Mouse (Mus musculus) spleen, adult 2 months (tissue): ENCODE results near the gene Isg15. TPM values are rescaled to one million over a fixed set of nuclear protein-coding genes. Genes with fewer than 3 reads are reported as not detected.

Source experiments
- DNase-seq, 2 experiments: peaks; one replicate each; pipeline versions ENCODE4 v3.0.0 to v3.0.0-alpha.2; 2012 to 2021; ENCODE audit warnings: low spot score in 2 of 2, low read depth in 1 of 2
- H3K27ac ChIP-seq: fragments of 200-500 bp; 2 replicates; pipeline ENCODE4 v1.5.1; 2012; ENCODE audit warnings: low read length, inconsistent platforms; ENCODE audit not compliant: insufficient read depth
- H3K27me3 ChIP-seq: fragments of 200-500 bp; 2 replicates; pipeline ENCODE4 v1.6.1; 2012; ENCODE audit warnings: mild to moderate bottlenecking, moderate library complexity, low read length, inconsistent platforms; ENCODE audit not compliant: control insufficient read depth, insufficient read depth
- H3K36me3 ChIP-seq: fragments of 200-500 bp; 2 replicates; pipeline ENCODE4 v1.6.1; 2012; ENCODE audit warnings: mild to moderate bottlenecking, low read length, inconsistent platforms; ENCODE audit not compliant: control insufficient read depth, insufficient read depth
- H3K4me1 ChIP-seq: fragments of 200-500 bp; 2 replicates; pipeline ENCODE4 v1.6.1; 2011; ENCODE audit warnings: inconsistent platforms; ENCODE audit not compliant: control insufficient read depth, insufficient read depth, insufficient read length
- H3K4me3 ChIP-seq: fragments of 200-500 bp; 2 replicates; pipeline ENCODE4 v1.5.1; 2011; ENCODE audit warnings: mild to moderate bottlenecking, inconsistent platforms; ENCODE audit not compliant: insufficient read depth, insufficient read length; ENCODE audit errors: extremely low read depth
- CTCF ChIP-seq: fragments of 200-500 bp; IDR thresholded peaks from 2 replicates; pipeline ENCODE4 v1.5.1; 2011; ENCODE audit warnings: mild to moderate bottlenecking, inconsistent platforms; ENCODE audit not compliant: insufficient read depth, insufficient read length, insufficient replicate concordance; ENCODE audit errors: extremely low read depth
- POLR2A ChIP-seq: fragments of 200-500 bp; IDR thresholded peaks from 2 replicates; pipeline ENCODE4 v1.6.1; 2011; ENCODE audit warnings: low read depth, low read length, inconsistent platforms
- WGBS: fragments of 180-500 bp; shearing (Covaris S2); methylation state at CpG from one replicate; pipeline ENCODE4 v1.1.7; 2018; 5-methylcytosine and 5-hydroxymethylcytosine counted together
- polyA plus RNA-seq: library from polyadenylated mRNA; depleted of rRNA; stranded (reverse); fragments of >200 nt; gene quantifications from 2 replicates; pipeline ENCODE4 v1.2.3, GENCODE M21; 2012

Gene Isg15
- polyA plus RNA-seq, 1 experiment, result 32.2 TPM

DNA sequence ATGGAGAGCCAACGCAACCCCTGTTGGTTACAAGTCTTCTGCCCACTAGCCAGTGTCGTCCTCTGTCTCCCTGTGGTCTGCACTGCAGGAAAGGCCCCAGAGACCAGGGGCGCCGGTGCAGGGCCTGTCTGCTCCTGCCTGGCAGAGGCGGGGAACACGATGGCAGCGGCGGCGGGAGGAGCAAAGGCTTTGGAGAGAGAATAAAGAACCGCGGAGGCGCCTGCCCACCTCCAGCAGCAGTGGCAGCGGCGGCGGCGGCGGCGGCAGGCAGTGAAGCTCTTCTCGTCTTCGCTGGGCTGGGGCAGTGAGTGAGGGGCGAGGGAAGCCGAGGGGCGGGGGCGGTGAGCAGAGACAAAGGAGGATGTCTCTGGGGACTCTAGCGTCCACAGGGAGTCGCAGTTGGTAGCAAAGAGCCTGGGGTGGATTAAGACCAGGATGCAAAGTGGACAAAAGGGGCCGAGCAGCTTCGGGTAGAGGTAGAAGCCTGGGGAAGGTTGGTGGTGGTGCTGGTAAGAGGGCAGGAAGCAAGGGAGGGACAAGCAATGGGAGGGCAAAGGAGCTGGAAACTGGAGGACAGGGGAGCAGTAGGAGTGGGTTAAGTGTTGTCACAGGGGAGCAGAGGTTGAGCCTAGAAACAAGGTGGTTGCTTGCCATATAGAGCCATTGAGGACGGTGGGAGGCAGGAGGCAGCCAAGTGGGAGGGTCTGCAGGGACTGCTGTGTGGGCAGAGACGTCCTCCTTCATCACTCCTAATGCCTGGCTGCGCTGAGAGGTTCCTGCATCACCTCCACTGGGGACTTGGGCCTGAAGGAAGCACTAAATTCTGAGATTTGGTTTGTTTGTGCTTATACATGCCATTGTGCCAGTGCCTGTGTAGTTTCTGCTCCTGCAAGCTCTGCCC lies 14.4 kb downstream of the Isg15 start:
- H3K27me3 ChIP-seq, result no peaks in the 10 kb centered on the region
- no peak overlapping the region for H3K4me3 ChIP-seq
- 21% methylated on average over 31 of the region's 31 CpGs for WGBS
- no peak overlapping the region for H3K27ac ChIP-seq
- H3K4me1 ChIP-seq, result no peaks in the 10 kb centered on the region
- no peaks in the 10 kb centered on the region for H3K36me3 ChIP-seq
- DNase-seq, result no peak
- no peak for TF ChIP-seq CTCF
- no peak for TF ChIP-seq POLR2A

DNA sequence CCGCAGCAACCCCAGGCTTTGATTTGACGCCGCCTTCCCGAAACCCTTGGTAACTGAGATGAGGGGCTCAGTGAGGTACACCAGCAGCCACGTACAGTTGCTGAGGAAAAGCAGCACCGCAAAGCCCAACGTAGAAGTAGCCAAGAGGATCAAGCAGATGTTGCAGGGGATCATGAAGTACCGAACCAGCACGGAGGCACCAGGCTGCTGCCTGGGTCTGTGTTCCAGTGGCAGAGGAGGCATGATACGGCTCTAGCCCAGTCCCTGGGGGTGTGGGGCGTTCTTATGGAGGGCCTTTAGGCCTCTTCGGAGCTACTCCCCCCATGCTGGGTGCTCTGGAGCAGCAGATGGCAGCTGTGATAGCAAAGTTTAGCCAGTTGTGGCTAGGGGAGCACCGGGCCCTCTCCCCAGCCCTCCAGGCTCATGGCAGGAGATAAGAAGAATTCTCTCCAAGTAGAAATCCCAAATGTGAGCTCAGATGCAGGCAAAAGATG lies 15.1 kb downstream of the Isg15 start:
- WGBS, result 86% methylated on average over 13 of the region's 13 CpGs
- Histone ChIP-seq H3K27ac (no peak overlapping the region), H3K27me3 (no peaks in the 10 kb centered on the region), H3K4me1 (no peaks in the 10 kb centered on the region), H3K36me3 (no peaks in the 10 kb centered on the region), H3K4me3 (no peak overlapping the region)
- no peak for DNase-seq
- TF ChIP-seq POLR2A (no peak), CTCF (no peak)

DNA sequence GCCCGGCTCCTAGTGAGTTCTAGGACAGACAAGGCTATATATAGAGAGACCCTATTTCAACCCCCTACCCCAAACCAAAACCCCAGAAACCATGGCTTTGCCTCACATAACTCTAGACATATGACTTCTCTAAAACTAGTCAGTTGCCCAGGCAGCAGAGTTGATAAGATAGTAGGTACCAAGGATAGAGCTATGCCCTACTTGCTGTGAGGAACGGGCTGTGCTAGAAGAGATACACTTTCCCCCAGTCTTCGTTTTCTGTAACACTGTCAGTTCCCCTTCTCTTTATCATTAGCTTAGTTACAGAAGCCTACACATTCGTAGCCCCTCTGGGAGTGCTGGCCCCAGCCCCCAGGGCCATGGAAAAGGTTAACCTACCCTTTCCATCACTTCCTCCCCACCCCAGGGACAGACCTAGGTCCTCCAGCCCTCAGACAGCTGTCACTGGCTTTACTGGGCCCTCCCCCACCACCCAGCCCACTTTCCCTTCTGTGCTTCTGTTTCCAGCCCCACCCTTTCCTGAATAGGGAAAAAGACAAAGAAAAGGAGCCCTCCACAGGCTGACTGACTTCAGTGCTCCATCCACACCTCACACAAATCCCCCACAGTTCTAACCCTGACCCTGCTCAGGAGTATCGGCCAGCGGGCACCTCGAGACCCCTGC lies 16.2 kb downstream of the Isg15 start:
- H3K4me3 ChIP-seq, result no peak overlapping the region
- H3K4me1 ChIP-seq, result no peaks in the 10 kb centered on the region
- no peak overlapping the region for H3K27ac ChIP-seq
- no peak for TF ChIP-seq CTCF
- TF ChIP-seq POLR2A, result no peak
- H3K36me3 ChIP-seq, result no peaks in the 10 kb centered on the region
- no peaks in the 10 kb centered on the region for H3K27me3 ChIP-seq
- no peak for DNase-seq
- WGBS, result 80% methylated on average over 7 of the region's 7 CpGs

DNA sequence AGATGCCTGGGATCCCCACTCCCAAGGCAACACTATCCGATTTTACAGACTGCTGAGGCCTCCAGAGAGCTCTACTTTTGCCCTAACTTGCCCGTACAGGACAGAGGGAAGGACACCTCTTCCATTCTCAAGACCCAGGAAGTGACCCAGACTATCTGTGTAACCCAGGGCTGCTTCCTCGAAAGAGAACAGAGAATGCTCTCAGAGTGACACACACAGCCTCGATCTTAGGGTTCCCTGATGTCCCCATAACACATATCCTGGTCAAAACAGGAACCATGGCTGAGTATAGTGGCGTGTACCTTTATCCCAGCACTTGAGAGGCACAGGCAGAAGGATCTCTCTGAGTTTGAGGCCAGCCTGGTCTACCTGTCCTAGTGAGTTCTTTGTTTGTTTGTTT lies 16.9 kb downstream of the Isg15 start:
- WGBS, result 73% methylated on average over 5 of the region's 5 CpGs
- H3K4me1 ChIP-seq, result no peaks in the 10 kb centered on the region
- no peak for DNase-seq
- no peak overlapping the region for H3K27ac ChIP-seq
- no peak for TF ChIP-seq CTCF
- no peak for TF ChIP-seq POLR2A
- H3K36me3 ChIP-seq, result no peaks in the 10 kb centered on the region
- no peak overlapping the region for H3K4me3 ChIP-seq
- no peaks in the 10 kb centered on the region for H3K27me3 ChIP-seq

DNA sequence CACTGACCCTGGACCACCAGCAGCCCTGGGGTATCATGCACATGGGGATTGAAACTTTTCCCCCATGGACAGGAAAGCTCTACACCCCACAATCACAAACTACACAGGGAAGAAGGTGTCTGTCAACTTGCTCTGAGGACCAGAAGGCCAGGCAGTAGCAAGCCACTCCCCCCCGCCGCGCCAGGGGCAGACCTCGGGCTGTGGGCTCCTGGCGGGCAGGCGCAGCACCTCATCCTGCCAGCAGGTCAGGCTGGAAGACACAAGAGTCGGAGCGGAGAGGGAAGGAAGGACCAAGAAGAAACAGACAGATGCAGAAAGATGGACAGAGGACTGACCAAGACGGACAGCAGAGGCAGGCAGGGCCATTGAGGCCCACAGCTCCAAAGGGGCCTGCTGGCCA lies 23.0 kb downstream of the Isg15 start:
- Histone ChIP-seq H3K36me3 (no peaks in the 10 kb centered on the region), H3K27ac (no peak overlapping the region), H3K27me3 (no peaks in the 10 kb centered on the region), H3K4me3 (no peak overlapping the region), H3K4me1 (no peaks in the 10 kb centered on the region)
- TF ChIP-seq POLR2A (no peak), CTCF (no peak)
- 93% methylated on average over 9 of the region's 9 CpGs for WGBS
- DNase-seq, result no peak

DNA sequence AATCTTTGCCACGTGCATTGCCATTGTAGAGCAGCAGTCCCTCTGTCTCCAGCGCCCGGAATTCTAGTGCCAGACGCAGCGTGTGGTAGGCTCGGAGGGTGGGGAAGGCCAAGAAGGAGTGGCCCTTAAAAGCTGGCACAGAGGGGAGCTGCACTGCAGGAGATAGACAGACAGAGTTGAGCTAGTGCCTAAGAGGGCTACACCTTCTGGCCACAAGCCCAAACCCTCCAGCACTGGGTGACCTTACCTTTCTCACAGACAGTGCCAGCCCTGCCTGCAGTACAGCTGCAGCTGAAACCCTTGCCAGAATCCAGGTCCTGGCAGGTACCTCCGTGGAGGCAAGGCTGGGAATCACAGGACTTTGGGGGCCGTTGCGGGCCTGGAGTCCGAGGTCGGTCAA lies 28.8 kb downstream of the Isg15 start:
- Histone ChIP-seq H3K36me3 (no peaks in the 10 kb centered on the region), H3K27ac (no peak overlapping the region), H3K27me3 (no peaks in the 10 kb centered on the region), H3K4me3 (no peak overlapping the region), H3K4me1 (no peaks in the 10 kb centered on the region)
- 91% methylated on average over 11 of the region's 11 CpGs for WGBS
- DNase-seq, result no peak
- TF ChIP-seq POLR2A (no peak), CTCF (no peak)

DNA sequence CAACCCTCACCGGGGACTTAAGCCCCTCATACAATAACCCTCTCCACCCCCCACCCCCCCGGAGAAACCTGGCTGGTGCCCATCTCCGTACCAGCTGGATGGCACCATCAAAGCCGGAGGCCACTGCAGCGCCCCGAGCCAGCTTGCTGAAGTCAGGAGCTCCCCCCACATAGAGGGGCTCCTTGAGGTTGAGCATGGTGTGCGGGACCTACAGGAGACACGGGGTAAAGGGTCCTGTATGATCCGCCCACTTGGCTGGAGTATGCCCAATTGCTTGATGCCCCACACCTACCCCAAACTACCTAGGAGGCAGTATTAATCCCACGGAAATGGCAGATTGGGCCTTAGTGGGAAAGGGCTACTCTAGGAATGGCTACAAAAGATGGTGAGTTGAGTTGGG lies 31.5 kb downstream of the Isg15 start:
- Histone ChIP-seq H3K27ac (no peak overlapping the region), H3K4me1 (no peaks in the 10 kb centered on the region), H3K27me3 (no peaks in the 10 kb centered on the region), H3K4me3 (no peak overlapping the region), H3K36me3 (no peaks in the 10 kb centered on the region)
- WGBS, result 92% methylated on average over 10 of the region's 10 CpGs
- no peak for TF ChIP-seq POLR2A
- TF ChIP-seq CTCF, result no peak
- DNase-seq, result no peak
